Mouse (Mus musculus) embryonic stem cell, embryonic (primary cell): ENCODE results near the gene Olfr1177-ps.

ENCODE experiments used
- CTCF ChIA-PET, 4 experiments: fragments of 300-600 bp in 2 of 4; fragments of 350-600 bp in 2 of 4; sonication (Branson Sonifier 250); formaldehyde crosslinking; loops; one replicate each; lab custom pipeline; 2022; ENCODE audit warnings: inconsistent platforms in 2 of 4; lab: Charles Lee
- POLR2A ChIA-PET, 4 experiments: fragments of 300-600 bp in 2 of 4; fragments of 350-600 bp in 2 of 4; sonication (Branson Sonifier 250); formaldehyde crosslinking; loops; one replicate each; lab custom pipeline; 2022; ENCODE audit warnings: antibody characterized with exemption in 4 of 4, inconsistent platforms in 1 of 4; lab: Charles Lee

Olfr1177-ps gene

DNA sequence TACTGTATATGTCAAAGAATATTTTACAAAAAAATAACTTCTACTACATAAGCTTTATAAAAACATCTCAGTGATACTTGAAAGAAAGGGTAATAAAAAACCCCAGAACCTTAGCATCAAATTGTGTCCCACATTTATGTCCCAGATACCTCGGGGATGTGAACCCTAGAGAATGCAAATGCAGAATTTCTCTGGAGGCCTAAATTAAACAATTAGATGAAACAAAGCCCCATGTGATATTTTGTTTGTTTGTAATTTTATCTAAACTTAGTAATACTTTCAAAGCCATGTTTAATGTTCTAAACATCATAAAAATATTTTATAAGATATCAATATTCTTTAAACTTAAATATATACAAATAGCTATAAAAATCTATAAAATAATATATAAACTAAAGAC, at the start of gene Olfr1177-ps:
TSS of gene Olfr1177-ps (minus strand) at position 101 of the 400 bp plus-strand sequence.
- ChIA-PET POLR2A (no interaction called here), CTCF (no interaction called here)

DNA sequence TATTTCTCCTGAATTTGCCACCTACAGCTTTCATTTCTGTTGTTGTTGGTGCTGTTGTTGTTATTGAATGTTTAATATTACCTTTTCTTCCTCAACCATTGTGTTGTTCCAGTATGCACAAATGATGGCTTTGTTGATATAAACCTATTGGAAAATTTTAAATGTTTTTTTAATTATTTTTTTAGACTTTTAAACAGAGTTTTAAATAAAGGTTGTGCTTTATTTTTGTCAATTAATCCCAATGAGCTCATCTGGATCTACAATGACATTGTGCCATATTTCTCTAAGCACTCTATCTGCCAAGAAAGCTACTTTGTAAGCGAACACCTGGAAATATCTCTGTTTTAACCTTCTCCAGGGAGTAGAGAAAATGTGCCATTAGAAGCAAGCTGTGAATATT, 40.5 kb upstream of the Olfr1177-ps start, which contains the start of gene Olfr1178:
TSS of gene Olfr1178 (plus strand) at position 301 of the 400 bp plus-strand sequence.
- ChIA-PET POLR2A (no interaction called here), CTCF (no interaction called here)

DNA sequence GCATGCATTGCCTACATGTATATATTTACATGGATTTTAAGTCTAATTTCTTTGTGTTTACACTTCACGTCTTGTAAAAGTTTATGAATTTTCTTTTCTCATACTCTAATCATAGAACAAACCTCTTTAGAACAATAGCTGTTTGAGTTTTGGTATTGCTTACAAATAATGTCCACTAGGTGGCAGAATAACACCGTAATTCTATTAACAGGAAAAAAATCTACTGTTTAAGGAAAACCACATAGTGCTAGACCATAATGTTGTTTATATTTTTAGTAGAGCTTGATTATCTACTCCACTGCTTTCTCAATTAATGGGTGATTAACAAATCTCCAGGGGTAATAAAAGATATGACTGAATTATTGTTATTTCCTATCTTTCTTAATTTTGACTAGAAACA, 10.0 kb upstream of the Olfr1177-ps start:
- POLR2A ChIA-PET: no interaction called here
- CTCF ChIA-PET: interaction anchor here in 2 of 4 experiments (0.6 to 0.7 kb wide), 2 partner anchors 54 to 1188 kb away, joined by 3 read pairs; no protein-coding TSS in a partner anchor

GRCm38 (mm10) chr2:88336421-88336820, 9.9 kb downstream of the Olfr1177-ps start, which contains the start of gene Olfr1176:
Gene Olfr1176, plus strand, starts transcription at chr2:88336721.
- CTCF ChIA-PET: no interaction called here
- POLR2A ChIA-PET: no interaction called here

- ChIA-PET POLR2A (no interaction called here), CTCF (no interaction called here)
Measured at GRCm38 (mm10) chr2:88327115-88327514, 19.2 kb downstream of the Olfr1177-ps start, which contains the start of gene Olfr1175-ps. Gene Olfr1175-ps, minus strand, starts transcription at chr2:88327215.

DNA sequence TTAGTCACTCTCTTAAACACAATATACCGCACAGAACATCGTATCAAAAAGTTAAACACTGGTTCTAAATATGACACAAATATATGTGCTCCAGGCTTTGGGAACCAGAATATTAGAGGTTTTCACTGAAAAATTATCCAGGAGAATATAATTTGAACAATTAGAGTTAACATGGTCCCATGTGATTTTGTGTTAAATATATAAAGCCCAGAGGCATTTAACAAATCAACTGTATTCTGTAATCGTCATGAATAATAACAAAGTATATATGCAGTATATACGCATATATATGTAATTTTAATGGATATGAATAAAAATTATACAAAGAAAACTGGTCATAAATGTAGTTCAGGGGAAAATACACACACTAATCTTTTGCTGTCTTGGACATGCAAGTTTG, 31.3 kb downstream of the Olfr1177-ps start, which contains the start of gene Olfr1174-ps:
TSS of gene Olfr1174-ps (minus strand) at position 101 of the 400 bp plus-strand sequence.
- ChIA-PET POLR2A (no interaction called here), CTCF (no interaction called here)
